Mouse (Mus musculus) C2C12 (cell line): ENCODE data around the gene Nsg2. TPM values are rescaled to one million over a fixed set of nuclear protein-coding genes. Genes with fewer than 3 reads are reported as not detected.

ENCODE experiments used
- H3K27me3 ChIP-seq: one replicate; pipeline ENCODE4 v1.6.1; 2011; ENCODE audit not compliant: control insufficient read depth, insufficient read depth, insufficient read length
- H3K36me3 ChIP-seq: one replicate; pipeline ENCODE4 v1.6.1; 2011; ENCODE audit not compliant: control insufficient read depth, insufficient read depth
- H3K4me3 ChIP-seq: one replicate; pipeline ENCODE4 v1.5.1; 2011; ENCODE audit warnings: mild to moderate bottlenecking, control low read depth; ENCODE audit not compliant: poor library complexity, insufficient read depth, severe bottlenecking
- H3K79me2 ChIP-seq: one replicate; pipeline ENCODE4 v1.6.1; 2011; ENCODE audit not compliant: control insufficient read depth, insufficient read depth
- H3K79me3 ChIP-seq: one replicate; pipeline ENCODE4 v1.6.1; 2011; ENCODE audit warnings: low read depth, control low read depth
- H3ac ChIP-seq: one replicate; pipeline ENCODE3; 2011; ENCODE audit warnings: low read depth; ENCODE audit not compliant: control insufficient read depth, insufficient read length
- CEBPB ChIP-seq: IDR thresholded peaks from one replicate; pipeline ENCODE4 v1.6.1; 2011; ENCODE audit warnings: low read depth, mild to moderate bottlenecking, control low read depth, moderate library complexity
- CTCF ChIP-seq: IDR thresholded peaks from one replicate; pipeline ENCODE4 v1.5.1; 2011; ENCODE audit not compliant: control insufficient read depth, insufficient read depth, insufficient read length
- FOSL1 ChIP-seq: IDR thresholded peaks from one replicate; pipeline ENCODE4 v1.8.0; 2011; ENCODE audit warnings: mild to moderate bottlenecking, low read length; ENCODE audit not compliant: poor library complexity, insufficient read depth, severe bottlenecking
- MAX ChIP-seq: IDR thresholded peaks from one replicate; pipeline ENCODE4 v1.6.1; 2011; ENCODE audit warnings: mild to moderate bottlenecking, control low read depth
- MYOD1 ChIP-seq: IDR thresholded peaks from one replicate; pipeline ENCODE4 v1.6.1; 2011; ENCODE audit warnings: low read depth; ENCODE audit not compliant: control insufficient read depth, insufficient read length
- MYOG ChIP-seq: IDR thresholded peaks from one replicate; pipeline ENCODE4 v1.6.1; 2011; ENCODE audit not compliant: control insufficient read depth, insufficient read length; ENCODE audit errors: extremely low read depth
- USF1 ChIP-seq: IDR thresholded peaks from one replicate; pipeline ENCODE4 v1.6.1; 2011; ENCODE audit warnings: low read depth, mild to moderate bottlenecking, control low read depth, moderate library complexity
- long read RNA-seq, 2 experiments: library from polyadenylated mRNA; unstranded; transcript quantifications; one replicate each; pipeline ENCODE4 v2.0.0; 2019 to 2020
- polyA plus RNA-seq: library from polyadenylated mRNA; unstranded; fragments of >200 nt; fragmentation: generic; extraction: Trizol; gene quantifications from one replicate; pipeline ENCODE4 v1.2.1, GENCODE M21; 2012; ENCODE audit warnings: missing spikeins

Gene Nsg2
- not detected for polyA plus RNA-seq
- long read RNA-seq, experiment 1, result 0 reads
- long read RNA-seq, experiment 2, result 0 reads

- Histone ChIP-seq H3K27me3 (peaks cover 13% of the 10 kb centered on the region), H3ac (no peak within 1 kb of the TSS), H3K79me3 (no peaks in the 10 kb centered on the region), H3K79me2 (no peaks in the 10 kb centered on the region), H3K4me3 (no peak within 1 kb of the TSS), H3K36me3 (no peaks in the 10 kb centered on the region)
- peak; percentile 35 for TF ChIP-seq MYOD1
- peak; percentile 59 for TF ChIP-seq CTCF
- TF ChIP-seq USF1, result no peak
Measured at GRCm38 (mm10) chr11:32000281-32000680, at the start of gene Nsg2. TSS of gene Nsg2 (plus strand) at chr11:32000463.

- Histone ChIP-seq H3K4me3 (no peak overlapping the region), H3K27me3 (no peaks in the 10 kb centered on the region), H3K79me2 (no peaks in the 10 kb centered on the region), H3ac (no peak overlapping the region), H3K79me3 (no peaks in the 10 kb centered on the region), H3K36me3 (no peaks in the 10 kb centered on the region)
- TF ChIP-seq CEBPB (no peak), MYOG (no peak), MYOD1 (no peak), FOSL1 (no peak), CTCF (no peak), USF1 (no peak), MAX (no peak)
Measured at GRCm38 (mm10) chr11:31960071-31960470, 40.2 kb upstream of the Nsg2 start.

- Histone ChIP-seq H3K79me3 (no peaks in the 10 kb centered on the region), H3K27me3 (no peaks in the 10 kb centered on the region), H3K79me2 (no peaks in the 10 kb centered on the region), H3K4me3 (no peak overlapping the region), H3K36me3 (no peaks in the 10 kb centered on the region), H3ac (no peak overlapping the region)
- TF ChIP-seq MAX, result no peak
- TF ChIP-seq CEBPB, result no peak
- TF ChIP-seq CTCF, result no peak
- TF ChIP-seq MYOD1, result no peak
- TF ChIP-seq FOSL1, result no peak
- no peak for TF ChIP-seq MYOG
- TF ChIP-seq USF1, result no peak
Measured at GRCm38 (mm10) chr11:31963993-31964392, 36.3 kb upstream of the Nsg2 start.

- Histone ChIP-seq H3K4me3 (no peak within 1 kb of the TSS), H3K79me2 (no peaks in the 10 kb centered on the region), H3K27me3 (no peaks in the 10 kb centered on the region)
Measured at GRCm38 (mm10) chr11:31965256-31966134, 34.8 kb upstream of the Nsg2 start, which contains the start of gene 4930524B15Rik. TSS of gene 4930524B15Rik (plus strand) at chr11:31965592.

GRCm38 (mm10) chr11:31974132-31974531 is 26.1 kb upstream of the Nsg2 start:
- no peak overlapping the region for H3ac ChIP-seq
- no peaks in the 10 kb centered on the region for H3K27me3 ChIP-seq
- no peaks in the 10 kb centered on the region for H3K79me2 ChIP-seq
- no peaks in the 10 kb centered on the region for H3K36me3 ChIP-seq
- TF ChIP-seq CTCF (no peak), MYOD1 (no peak), FOSL1 (no peak), USF1 (no peak), MAX (no peak), MYOG (no peak), CEBPB (no peak)
- H3K79me3 ChIP-seq, result no peaks in the 10 kb centered on the region
- H3K4me3 ChIP-seq, result no peak overlapping the region

More at GRCm38 (mm10) chr11:31965256-31966134, 34.8 kb upstream of the Nsg2 start, which contains the start of gene 4930524B15Rik:
- H3K36me3 ChIP-seq, result no peaks in the 10 kb centered on the region
- no peak within 1 kb of the TSS for H3ac ChIP-seq
- no peaks in the 10 kb centered on the region for H3K79me3 ChIP-seq
- no peak for TF ChIP-seq MAX
- no peak for TF ChIP-seq FOSL1
- no peak for TF ChIP-seq MYOD1
- no peak for TF ChIP-seq USF1
- TF ChIP-seq CEBPB, result no peak
- no peak for TF ChIP-seq CTCF
- no peak for TF ChIP-seq MYOG
